Mouse (Mus musculus): Measurements from ENCODE around the gene Gm11237.
"Not testable (repeated sequence)": the region's sequence is repeated elsewhere in the genome, so short reads cannot be mapped to it uniquely, and the experiment has no call there.

The Gm11237 gene

DNA sequence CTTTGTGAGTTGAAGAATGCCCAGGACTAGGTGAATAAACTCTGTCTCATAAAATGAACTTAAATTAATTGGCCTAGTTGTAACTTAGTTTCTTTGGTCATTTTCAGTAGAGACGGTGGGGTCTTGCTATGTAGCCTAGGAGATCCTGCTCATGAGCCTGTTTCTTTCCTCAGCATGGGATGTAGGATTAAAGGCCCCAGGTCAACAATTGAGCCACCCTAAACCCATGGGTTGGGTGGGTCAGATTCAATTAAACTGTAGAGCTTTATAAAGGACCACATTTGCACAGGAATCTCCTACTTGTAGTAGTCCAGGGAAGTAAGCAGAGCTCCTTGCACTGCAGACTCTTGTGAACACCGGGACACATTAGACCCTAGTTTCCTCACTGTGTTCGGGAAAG lies at the start of gene Gm11237:
Gm11237 (plus strand) TSS at position 301 of the 400 bp plus-strand sequence.
- not testable (repeated sequence) for DNase-seq (ENCODE audit: low read depth, low spot score)

DNA sequence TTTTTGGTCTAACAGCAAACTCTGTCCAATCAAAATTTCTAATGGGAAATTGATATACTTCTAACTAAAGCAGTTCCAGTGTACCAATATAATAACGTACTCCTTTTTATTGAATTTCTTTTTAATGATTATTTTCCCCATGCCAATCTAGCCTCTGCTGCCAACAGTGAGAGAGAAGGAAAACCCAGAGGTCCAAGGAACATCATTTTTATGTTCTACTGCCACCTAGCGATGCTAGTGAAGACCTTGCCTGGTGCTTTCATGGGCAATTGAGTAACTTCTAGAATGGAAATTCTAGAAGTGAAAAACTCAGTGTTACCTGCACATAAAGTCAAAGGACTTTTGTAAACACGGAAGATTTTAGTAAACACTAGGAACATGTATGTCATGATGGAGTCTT lies 23.5 kb upstream of the Gm11237 start:
- DNase-seq (ENCODE audit: low read depth, low spot score): peak; percentile 58

DNA sequence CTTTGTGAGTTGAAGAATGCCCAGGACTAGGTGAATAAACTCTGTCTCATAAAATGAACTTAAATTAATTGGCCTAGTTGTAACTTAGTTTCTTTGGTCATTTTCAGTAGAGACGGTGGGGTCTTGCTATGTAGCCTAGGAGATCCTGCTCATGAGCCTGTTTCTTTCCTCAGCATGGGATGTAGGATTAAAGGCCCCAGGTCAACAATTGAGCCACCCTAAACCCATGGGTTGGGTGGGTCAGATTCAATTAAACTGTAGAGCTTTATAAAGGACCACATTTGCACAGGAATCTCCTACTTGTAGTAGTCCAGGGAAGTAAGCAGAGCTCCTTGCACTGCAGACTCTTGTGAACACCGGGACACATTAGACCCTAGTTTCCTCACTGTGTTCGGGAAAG lies 15.2 kb upstream of the Gm11237 start, which contains the start of gene Gm11238:
Gm11238 (plus strand) TSS at position 301 of the 400 bp plus-strand sequence.
- DNase-seq (ENCODE audit: low read depth, low spot score): not testable (repeated sequence)

DNA sequence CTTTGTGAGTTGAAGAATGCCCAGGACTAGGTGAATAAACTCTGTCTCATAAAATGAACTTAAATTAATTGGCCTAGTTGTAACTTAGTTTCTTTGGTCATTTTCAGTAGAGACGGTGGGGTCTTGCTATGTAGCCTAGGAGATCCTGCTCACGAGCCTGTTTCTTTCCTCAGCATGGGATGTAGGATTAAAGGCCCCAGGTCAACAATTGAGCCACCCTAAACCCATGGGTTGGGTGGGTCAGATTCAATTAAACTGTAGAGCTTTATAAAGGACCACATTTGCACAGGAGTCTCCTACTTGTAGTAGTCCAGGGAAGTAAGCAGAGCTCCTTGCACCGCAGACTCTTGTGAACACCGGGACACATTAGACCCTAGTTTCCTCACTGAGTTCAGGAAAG lies 15.0 kb downstream of the Gm11237 start, which contains the start of gene Gm11236:
Gm11236 (plus strand) TSS at position 301 of the 400 bp plus-strand sequence.
- not testable (repeated sequence) for DNase-seq (ENCODE audit: low read depth, low spot score)

DNA sequence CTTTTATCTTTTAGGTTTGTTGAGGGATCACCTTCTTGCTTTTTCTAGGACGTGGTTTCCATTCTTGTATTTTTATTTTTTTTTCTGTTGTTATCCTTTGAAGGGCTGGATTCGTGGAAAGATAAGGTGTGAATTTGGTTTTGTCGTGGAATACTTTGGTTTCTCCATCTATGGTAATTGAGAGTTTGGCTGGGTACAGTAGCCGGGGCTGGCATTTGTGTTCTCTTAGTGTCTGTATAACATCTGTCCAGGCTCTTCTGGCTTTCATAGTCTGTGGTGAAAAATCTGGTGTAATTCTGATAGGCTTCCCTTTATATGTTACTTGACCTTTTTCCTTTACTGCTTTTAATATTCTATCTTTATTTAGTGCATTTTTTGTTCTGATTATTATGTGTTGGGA lies 39.1 kb downstream of the Gm11237 start:
- DNase-seq (ENCODE audit: low read depth, low spot score): not testable (repeated sequence)

DNA sequence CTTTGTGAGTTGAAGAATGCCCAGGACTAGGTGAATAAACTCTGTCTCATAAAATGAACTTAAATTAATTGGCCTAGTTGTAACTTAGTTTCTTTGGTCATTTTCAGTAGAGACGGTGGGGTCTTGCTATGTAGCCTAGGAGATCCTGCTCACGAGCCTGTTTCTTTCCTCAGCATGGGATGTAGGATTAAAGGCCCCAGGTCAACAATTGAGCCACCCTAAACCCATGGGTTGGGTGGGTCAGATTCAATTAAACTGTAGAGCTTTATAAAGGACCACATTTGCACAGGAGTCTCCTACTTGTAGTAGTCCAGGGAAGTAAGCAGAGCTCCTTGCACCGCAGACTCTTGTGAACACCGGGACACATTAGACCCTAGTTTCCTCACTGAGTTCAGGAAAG lies 45.3 kb downstream of the Gm11237 start, which contains the start of gene Gm11239:
Gm11239 (plus strand) TSS at position 301 of the 400 bp plus-strand sequence.
- not testable (repeated sequence) for DNase-seq (ENCODE audit: low read depth, low spot score)
